Mouse (Mus musculus): ENCODE data around the gene Grik5.

- TF ChIP-seq CTCF (IDR thresholded peaks at IDR 0.05) (no peak), EP300 (IDR thresholded peaks at IDR 0.05) (no peak)
Measured at GRCm38 (mm10) chr7:24973208-24973607, 98.9 kb downstream of the Grik5 start.
